Mouse (Mus musculus): Measurements from ENCODE around the gene Lsm14a.
A peak's percentile ranks its signal among the peaks of the same experiment; 100 is the strongest.

The Lsm14a gene

GRCm38 (mm10) chr7:34393215-34393614 lies at the start of gene Lsm14a:
Lsm14a (minus strand) TSS chr7:34393315.
- Histone ChIP-seq H3K36me3 (ENCODE audit: control insufficient read depth, insufficient read depth, low read length, poor library complexity, severe bottlenecking) (no peaks in the 10 kb centered on the region), H3K27me3 (ENCODE audit: control insufficient read depth, insufficient read depth, low read length, poor library complexity, severe bottlenecking) (no peaks in the 10 kb centered on the region)
- DNase-seq (ENCODE audit: low read depth, low spot score): no peak

DNA sequence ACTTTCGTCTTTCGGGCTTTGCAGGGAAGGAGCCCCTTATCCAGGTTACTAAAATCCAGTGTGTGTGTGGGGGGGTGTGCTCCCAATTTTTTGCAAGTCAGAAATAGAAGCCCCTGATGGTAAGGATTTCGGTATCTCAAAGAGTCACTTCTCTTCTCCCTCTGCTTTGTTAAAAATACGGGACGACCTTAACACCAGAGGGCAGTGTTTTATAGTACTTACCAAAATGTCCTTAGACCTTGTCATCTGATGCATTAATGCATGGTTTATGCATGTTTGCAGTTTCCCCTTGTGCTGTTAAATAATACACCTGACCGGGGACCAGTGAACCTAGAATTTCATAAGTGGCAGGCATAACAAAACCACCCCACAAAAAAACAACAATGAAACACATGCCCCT lies 45.8 kb upstream of the Lsm14a start:
- DNase-seq (ENCODE audit: low read depth, low spot score): no peak

GRCm38 (mm10) chr7:34433597-34433996 lies 40.5 kb upstream of the Lsm14a start:
- Histone ChIP-seq H3K27me3 (ENCODE audit: control insufficient read depth, insufficient read depth, low read length, poor library complexity, severe bottlenecking) (no peaks in the 10 kb centered on the region), H3K36me3 (ENCODE audit: control insufficient read depth, insufficient read depth, low read length, poor library complexity, severe bottlenecking) (no peaks in the 10 kb centered on the region)
- no peak for DNase-seq (ENCODE audit: low read depth, low spot score)

More for the DNA sequence above, 45.8 kb upstream of the Lsm14a start:
- H3K36me3 ChIP-seq (ENCODE audit: control insufficient read depth, insufficient read depth, low read length, poor library complexity, severe bottlenecking): no peaks in the 10 kb centered on the region
- H3K27me3 ChIP-seq (ENCODE audit: control insufficient read depth, insufficient read depth, low read length, poor library complexity, severe bottlenecking): no peaks in the 10 kb centered on the region

GRCm38 (mm10) chr7:34421201-34421600 lies 28.1 kb upstream of the Lsm14a start:
- no peak for DNase-seq (ENCODE audit: low read depth, low spot score)
- H3K36me3 ChIP-seq (ENCODE audit: control insufficient read depth, insufficient read depth, low read length, poor library complexity, severe bottlenecking): no peaks in the 10 kb centered on the region

DNA sequence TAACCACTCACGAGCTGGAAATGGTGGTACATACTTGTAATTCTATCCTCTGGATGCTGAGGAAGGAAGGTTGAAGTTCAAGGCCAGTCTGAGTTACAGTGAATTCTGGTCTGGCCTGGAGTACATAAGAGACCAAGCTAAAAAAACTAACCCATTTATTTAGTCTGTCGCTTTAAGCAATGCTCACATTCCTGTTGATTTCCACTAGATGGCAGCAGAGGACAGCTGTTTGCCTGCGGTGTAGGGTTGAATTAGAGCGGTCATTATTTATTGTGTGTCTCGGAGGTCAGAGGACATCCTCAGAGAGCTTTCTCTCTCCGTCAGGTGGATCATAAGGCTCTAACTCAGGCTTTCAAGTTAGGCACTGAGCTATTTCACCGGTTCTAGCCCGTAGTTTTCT lies 14.4 kb upstream of the Lsm14a start:
- DNase-seq (ENCODE audit: low read depth, low spot score): peak; percentile 76

More at GRCm38 (mm10) chr7:34421201-34421600, 28.1 kb upstream of the Lsm14a start:
- H3K27me3 ChIP-seq (ENCODE audit: control insufficient read depth, insufficient read depth, low read length, poor library complexity, severe bottlenecking): no peaks in the 10 kb centered on the region

DNA sequence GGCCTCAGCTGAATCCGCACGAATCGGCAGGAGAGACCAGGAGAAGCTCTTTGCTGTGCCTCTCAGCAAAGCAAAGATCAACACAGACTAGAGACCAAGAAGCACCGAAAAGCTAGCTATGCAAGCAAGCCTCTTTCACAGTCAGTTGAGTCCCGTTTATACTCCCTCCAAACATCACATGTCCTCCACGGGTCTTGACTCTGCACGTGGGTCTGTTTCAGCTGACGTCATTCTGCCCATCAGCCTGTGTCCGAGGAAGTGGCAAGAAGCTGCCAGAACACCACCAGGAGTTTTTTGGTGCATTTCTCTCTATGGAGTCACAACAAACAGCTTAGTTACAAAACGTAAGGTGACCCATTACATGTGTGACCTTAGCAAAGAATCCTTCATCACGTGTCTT lies 10.8 kb upstream of the Lsm14a start:
- H3K27me3 ChIP-seq (ENCODE audit: control insufficient read depth, insufficient read depth, low read length, poor library complexity, severe bottlenecking): no peaks in the 10 kb centered on the region
- H3K36me3 ChIP-seq (ENCODE audit: control insufficient read depth, insufficient read depth, low read length, poor library complexity, severe bottlenecking): no peaks in the 10 kb centered on the region
- peak; percentile 57 for DNase-seq (ENCODE audit: low read depth, low spot score)

More for the DNA sequence above, 14.4 kb upstream of the Lsm14a start:
- Histone ChIP-seq H3K36me3 (ENCODE audit: control insufficient read depth, insufficient read depth, low read length, poor library complexity, severe bottlenecking) (no peaks in the 10 kb centered on the region), H3K27me3 (ENCODE audit: control insufficient read depth, insufficient read depth, low read length, poor library complexity, severe bottlenecking) (no peaks in the 10 kb centered on the region)

DNA sequence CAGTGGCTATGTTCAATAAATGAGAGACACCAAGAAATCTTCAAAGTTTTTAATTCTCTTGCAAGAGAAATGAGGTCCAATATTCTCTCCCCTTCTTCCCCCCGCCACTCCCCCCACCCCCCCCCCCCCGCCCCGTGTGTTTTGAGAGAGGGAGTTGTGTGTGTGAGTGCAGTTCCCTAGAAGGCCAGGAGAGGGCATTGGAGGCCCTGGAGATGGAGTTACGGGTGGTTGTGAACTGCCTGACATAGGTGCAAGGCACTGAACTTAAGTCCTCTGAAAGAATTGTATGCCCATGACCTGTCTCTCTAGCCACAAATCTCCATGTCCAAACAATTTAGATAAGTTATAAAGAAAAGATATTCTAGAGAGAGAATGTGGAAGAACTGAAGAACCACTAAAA lies 7.0 kb upstream of the Lsm14a start:
- H3K27me3 ChIP-seq (ENCODE audit: control insufficient read depth, insufficient read depth, low read length, poor library complexity, severe bottlenecking): no peaks in the 10 kb centered on the region
- peak; percentile 50 for DNase-seq (ENCODE audit: low read depth, low spot score)
- H3K36me3 ChIP-seq (ENCODE audit: control insufficient read depth, insufficient read depth, low read length, poor library complexity, severe bottlenecking): no peaks in the 10 kb centered on the region

DNA sequence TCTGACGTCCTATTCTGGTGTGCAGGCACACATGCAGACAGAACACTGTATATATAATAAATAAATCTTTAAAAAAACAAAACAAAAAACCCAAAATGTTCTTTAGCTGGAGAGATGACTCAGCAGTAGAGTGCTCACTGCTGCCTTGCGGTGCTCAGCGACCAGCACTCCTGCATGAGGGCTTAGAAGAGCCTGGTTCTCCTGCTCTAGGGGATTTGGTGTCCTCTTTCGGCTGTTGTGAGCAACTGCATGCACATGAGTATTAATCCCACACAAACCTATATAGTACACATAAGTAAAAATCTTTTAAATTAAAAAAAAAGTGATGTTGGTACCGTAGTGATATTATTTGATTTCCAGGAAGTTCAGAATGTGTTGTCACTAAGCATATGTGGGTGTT lies 5.7 kb upstream of the Lsm14a start:
- H3K36me3 ChIP-seq (ENCODE audit: control insufficient read depth, insufficient read depth, low read length, poor library complexity, severe bottlenecking): no peaks in the 10 kb centered on the region
- peak; percentile 29 for DNase-seq (ENCODE audit: low read depth, low spot score)
- no peaks in the 10 kb centered on the region for H3K27me3 ChIP-seq (ENCODE audit: control insufficient read depth, insufficient read depth, low read length, poor library complexity, severe bottlenecking)

DNA sequence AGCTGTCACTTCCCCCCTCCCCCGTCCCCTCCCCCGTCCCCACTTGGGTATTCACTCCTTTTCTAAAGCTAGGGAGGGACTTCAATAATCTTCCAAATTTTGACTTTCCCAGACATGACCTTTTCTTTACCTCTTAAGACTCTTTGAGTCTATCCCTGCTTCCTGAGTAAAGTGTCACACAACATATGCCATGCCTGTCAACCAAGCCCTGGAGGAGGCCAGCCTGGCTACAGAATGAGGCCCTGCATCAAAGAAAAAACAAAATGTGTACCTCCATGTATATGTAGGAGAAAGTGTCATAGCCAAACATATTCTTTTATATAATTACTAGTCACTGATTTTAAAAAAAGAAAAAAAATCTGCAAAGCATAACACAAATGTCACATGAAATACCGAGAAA lies 3.7 kb upstream of the Lsm14a start:
- Histone ChIP-seq H3K27me3 (ENCODE audit: control insufficient read depth, insufficient read depth, low read length, poor library complexity, severe bottlenecking) (no peaks in the 10 kb centered on the region), H3K36me3 (ENCODE audit: control insufficient read depth, insufficient read depth, low read length, poor library complexity, severe bottlenecking) (no peaks in the 10 kb centered on the region)
- DNase-seq (ENCODE audit: low read depth, low spot score): no peak

DNA sequence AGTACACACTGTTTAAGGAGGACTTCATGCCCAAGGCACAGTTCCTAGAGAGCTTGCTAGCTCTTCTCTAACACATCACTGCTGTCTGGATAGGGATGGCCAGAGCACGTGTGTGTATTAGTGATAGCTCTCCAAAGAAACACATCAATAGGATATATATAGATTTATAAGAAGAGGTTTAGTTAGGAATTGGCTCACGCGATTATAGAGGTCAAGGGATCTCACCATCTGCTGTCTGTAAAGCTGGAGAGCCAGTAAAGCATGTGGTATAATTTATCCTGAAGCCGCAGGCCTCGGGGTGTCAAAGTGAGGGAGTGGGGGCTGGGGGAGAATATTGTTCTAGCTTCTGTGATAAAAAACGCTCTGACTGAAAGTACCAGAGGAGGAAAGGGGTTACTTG lies 2.6 kb upstream of the Lsm14a start:
- H3K36me3 ChIP-seq (ENCODE audit: control insufficient read depth, insufficient read depth, low read length, poor library complexity, severe bottlenecking): no peaks in the 10 kb centered on the region
- no peak for DNase-seq (ENCODE audit: low read depth, low spot score)

DNA sequence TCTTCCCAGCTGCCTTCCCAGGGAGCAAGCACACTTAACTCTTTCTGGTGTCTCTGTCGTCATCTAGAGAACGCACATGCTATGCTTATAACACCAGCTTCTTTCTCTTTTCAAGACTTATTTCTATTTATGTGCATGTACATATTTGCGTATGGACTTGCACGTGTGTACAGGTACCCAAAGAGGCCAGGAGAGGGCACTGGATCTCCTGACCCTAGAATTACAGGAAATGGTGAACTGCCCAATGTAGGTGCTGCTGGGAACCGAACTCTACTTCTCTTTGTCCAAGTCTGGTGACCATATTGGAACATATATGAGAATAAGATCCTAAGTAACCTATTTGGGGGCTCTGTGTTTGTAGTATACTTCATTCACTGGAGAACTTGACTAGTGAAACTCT lies 1.5 kb upstream of the Lsm14a start:
- Histone ChIP-seq H3K27me3 (ENCODE audit: control insufficient read depth, insufficient read depth, low read length, poor library complexity, severe bottlenecking) (no peaks in the 10 kb centered on the region), H3K36me3 (ENCODE audit: control insufficient read depth, insufficient read depth, low read length, poor library complexity, severe bottlenecking) (no peaks in the 10 kb centered on the region)
- DNase-seq (ENCODE audit: low read depth, low spot score): peak; percentile 23

More for the DNA sequence above, 2.6 kb upstream of the Lsm14a start:
- no peaks in the 10 kb centered on the region for H3K27me3 ChIP-seq (ENCODE audit: control insufficient read depth, insufficient read depth, low read length, poor library complexity, severe bottlenecking)

DNA sequence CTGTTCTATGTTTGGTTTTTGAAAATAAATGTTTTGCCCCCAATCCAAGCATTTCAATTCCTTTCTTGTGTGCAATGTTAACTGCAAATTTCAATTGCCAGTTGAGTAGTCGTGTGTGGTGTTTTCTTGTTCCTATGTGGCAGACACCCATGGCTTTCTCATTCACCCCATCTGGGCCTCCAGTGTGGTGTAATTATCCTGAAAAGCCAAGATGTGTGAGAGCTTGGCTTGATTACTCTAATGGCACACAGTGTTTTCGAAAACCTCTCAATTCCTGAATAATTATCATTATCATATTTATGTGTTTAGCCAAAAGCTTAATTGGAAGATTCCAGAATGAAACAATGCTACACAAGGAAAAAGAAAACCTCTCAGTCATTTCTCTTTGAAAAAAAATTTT lies 976 bp upstream of the Lsm14a start:
- no peak for DNase-seq (ENCODE audit: low read depth, low spot score)
- Histone ChIP-seq H3K36me3 (ENCODE audit: control insufficient read depth, insufficient read depth, low read length, poor library complexity, severe bottlenecking) (no peaks in the 10 kb centered on the region), H3K27me3 (ENCODE audit: control insufficient read depth, insufficient read depth, low read length, poor library complexity, severe bottlenecking) (no peaks in the 10 kb centered on the region)

DNA sequence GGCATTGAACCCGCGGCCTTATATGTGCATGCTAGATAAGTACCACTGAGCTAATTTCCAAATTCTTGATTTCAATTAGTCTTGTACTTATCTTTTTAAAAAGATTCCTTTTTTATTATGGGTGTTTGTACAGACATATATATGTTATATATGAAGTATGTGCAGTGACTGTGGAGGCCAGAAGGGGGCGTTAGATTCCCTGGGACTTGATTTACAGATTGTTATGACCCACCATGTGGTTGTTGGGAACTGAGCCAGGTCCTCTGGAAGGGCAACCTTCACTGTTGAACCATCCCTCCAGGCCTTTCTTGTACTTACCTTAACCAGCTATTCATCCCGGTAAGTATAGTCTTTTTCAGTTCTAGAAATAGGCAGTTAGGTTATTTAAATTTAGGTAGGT lies 780 bp downstream of the Lsm14a start:
- no peaks in the 10 kb centered on the region for H3K36me3 ChIP-seq (ENCODE audit: control insufficient read depth, insufficient read depth, low read length, poor library complexity, severe bottlenecking)
- DNase-seq (ENCODE audit: low read depth, low spot score): peak; percentile 42
- H3K27me3 ChIP-seq (ENCODE audit: control insufficient read depth, insufficient read depth, low read length, poor library complexity, severe bottlenecking): no peaks in the 10 kb centered on the region

DNA sequence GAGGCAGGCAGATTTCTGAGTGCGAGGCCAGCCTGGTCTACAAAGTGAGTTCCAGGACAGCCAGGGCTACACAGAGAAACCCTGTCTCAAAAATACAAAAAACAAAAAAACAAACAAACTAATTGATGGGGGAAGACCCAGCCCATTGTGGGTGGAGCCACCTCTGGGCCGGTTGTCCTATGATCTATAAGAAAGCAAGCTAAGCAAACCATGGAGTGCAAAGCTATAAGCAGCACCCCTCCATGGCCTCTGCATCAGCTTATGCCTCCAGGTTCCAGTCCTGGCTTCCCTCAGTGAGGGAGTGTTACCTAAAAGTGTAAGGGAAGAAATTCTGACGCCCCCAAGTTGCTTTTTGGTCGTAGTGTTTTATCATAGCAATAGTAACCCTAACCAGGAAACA lies 1.4 kb downstream of the Lsm14a start:
- Histone ChIP-seq H3K36me3 (ENCODE audit: control insufficient read depth, insufficient read depth, low read length, poor library complexity, severe bottlenecking) (peaks cover under 1% of the 10 kb centered on the region; the same call in 1 of the 2 replicates), H3K27me3 (ENCODE audit: control insufficient read depth, insufficient read depth, low read length, poor library complexity, severe bottlenecking) (no peaks in the 10 kb centered on the region)
- DNase-seq (ENCODE audit: low read depth, low spot score): no peak

DNA sequence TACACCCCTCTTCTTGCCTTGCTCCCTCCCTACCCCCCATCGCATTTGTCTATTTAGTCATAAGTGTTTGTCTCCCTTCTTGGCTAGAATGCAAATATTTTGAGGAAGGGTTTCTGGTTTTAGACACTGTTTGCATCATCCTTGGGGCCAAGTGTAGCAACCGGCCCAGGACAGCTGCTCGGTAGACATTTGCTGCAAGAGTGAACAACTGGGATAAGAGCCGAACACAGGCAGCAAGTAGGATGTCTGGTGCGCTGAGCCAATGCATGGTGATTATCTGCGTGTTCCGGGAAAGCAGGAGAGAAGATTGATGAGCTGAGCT lies 2.3 kb downstream of the Lsm14a start:
- no peaks in the 10 kb centered on the region for H3K27me3 ChIP-seq (ENCODE audit: control insufficient read depth, insufficient read depth, low read length, poor library complexity, severe bottlenecking)
- no peak for DNase-seq (ENCODE audit: low read depth, low spot score)

DNA sequence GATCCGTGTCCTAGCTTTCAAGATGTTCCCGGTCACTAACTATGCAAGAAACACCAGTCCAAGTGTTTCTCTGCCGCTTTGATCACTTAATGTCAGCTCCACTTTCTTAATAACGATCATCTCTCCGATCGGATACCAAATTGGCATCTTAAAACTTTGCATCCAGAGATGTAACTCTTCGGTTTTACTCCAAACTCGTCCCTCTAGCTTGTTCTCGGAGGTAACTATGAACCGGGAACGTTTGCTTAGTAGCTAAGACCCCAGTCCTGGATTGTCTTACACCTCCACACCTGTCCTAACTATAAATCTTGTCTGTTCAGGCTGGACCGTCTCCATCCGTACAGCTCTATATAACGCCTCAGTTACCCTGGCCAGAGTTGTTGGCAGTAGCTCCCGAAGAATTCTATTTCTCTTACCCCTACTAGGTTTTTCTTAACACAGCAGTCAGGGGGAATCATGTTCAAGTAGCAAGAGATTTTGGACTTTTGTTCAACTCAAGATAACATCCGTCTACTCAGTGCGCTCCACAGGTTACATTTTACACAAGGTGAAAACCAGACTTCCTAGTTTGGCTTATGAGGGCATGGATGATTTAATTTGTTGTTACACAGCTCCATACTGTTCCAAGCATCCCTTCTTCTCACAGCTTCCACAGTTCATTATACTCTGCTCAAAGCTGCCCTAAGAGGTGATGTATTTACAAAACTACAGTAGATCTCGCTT lies 2.8 kb downstream of the Lsm14a start:
- Histone ChIP-seq H3K36me3 (ENCODE audit: control insufficient read depth, insufficient read depth, low read length, poor library complexity, severe bottlenecking) (peaks cover 2% of the 10 kb centered on the region; the same call in 1 of the 2 replicates), H3K27me3 (ENCODE audit: control insufficient read depth, insufficient read depth, low read length, poor library complexity, severe bottlenecking) (no peaks in the 10 kb centered on the region)
- no peak for DNase-seq (ENCODE audit: low read depth, low spot score)

More for the DNA sequence above, 2.3 kb downstream of the Lsm14a start:
- peaks cover 2% of the 10 kb centered on the region; the same call in 1 of the 2 replicates for H3K36me3 ChIP-seq (ENCODE audit: control insufficient read depth, insufficient read depth, low read length, poor library complexity, severe bottlenecking)
